Mouse (Mus musculus) cerebellum, adult 2 months (tissue): ENCODE data around the gene Hjurp. TPM values are rescaled to one million over a fixed set of nuclear protein-coding genes. Genes with fewer than 3 reads are reported as not detected.

Source experiments
- DNase-seq, 2 experiments: peaks; one replicate each; pipeline ENCODE4 v3.0.0; 2021
- H3K27ac ChIP-seq: fragments of 200-500 bp; 2 replicates; pipeline ENCODE4 v1.5.1; 2012; ENCODE audit warnings: low read length, control low read depth, inconsistent platforms; ENCODE audit not compliant: insufficient read depth
- H3K27me3 ChIP-seq: fragments of 200-500 bp; 2 replicates; pipeline ENCODE4 v1.6.1; 2012; ENCODE audit warnings: inconsistent platforms, mild to moderate bottlenecking, low read length, moderate library complexity; ENCODE audit not compliant: control insufficient read depth, insufficient read depth
- H3K4me1 ChIP-seq: fragments of 200-500 bp; 2 replicates; pipeline ENCODE4 v1.6.1; 2011; ENCODE audit warnings: low read length; ENCODE audit not compliant: control insufficient read depth, insufficient read depth
- H3K4me3 ChIP-seq: fragments of 200-500 bp; replicated peaks from 2 replicates; pipeline ENCODE3; 2011; ENCODE audit warnings: mild to moderate bottlenecking, low read depth, low read length, control low read depth; ENCODE audit not compliant: insufficient read depth
- CTCF ChIP-seq: fragments of 200-500 bp; IDR thresholded peaks from 2 replicates; pipeline ENCODE4 v1.5.1; 2011; ENCODE audit warnings: low read depth, mild to moderate bottlenecking, control low read depth, low read length, moderate library complexity, borderline replicate concordance; ENCODE audit not compliant: insufficient read depth
- POLR2A ChIP-seq: fragments of 200-500 bp; IDR thresholded peaks from 2 replicates; pipeline ENCODE4 v1.6.1; 2011; ENCODE audit warnings: low read length, control low read depth, borderline replicate concordance; ENCODE audit not compliant: insufficient read depth
- WGBS: fragments of 180-500 bp; shearing (Covaris S2); methylation state at CpG from one replicate; pipeline ENCODE4 v1.1.7; 2018; 5-methylcytosine and 5-hydroxymethylcytosine counted together
- polyA plus RNA-seq: library from polyadenylated mRNA; depleted of rRNA; stranded (reverse); fragments of >200 nt; gene quantifications from 2 replicates; pipeline ENCODE4 v1.2.3, GENCODE M21; 2012

The Hjurp gene
- polyA plus RNA-seq, 1 experiment: 79.1 TPM

GRCm38 (mm10) chr1:88301121-88302014, 23.9 kb upstream of the Hjurp start:
- peak; percentile 48 for TF ChIP-seq CTCF
- no peak for TF ChIP-seq POLR2A
- no peak overlapping the region for H3K4me3 ChIP-seq
- no peaks in the 10 kb centered on the region for H3K4me1 ChIP-seq
- 68% methylated on average over 9 of the region's 9 CpGs for WGBS
- H3K27me3 ChIP-seq: no peaks in the 10 kb centered on the region
- no peak for DNase-seq
- no peak overlapping the region for H3K27ac ChIP-seq

- DNase-seq: no peak
- TF ChIP-seq CTCF (no peak), POLR2A (no peak)
- 34% methylated on average over 5 of the region's 5 CpGs for WGBS
Observed at GRCm38 (mm10) chr1:88300301-88301050, 23.0 kb upstream of the Hjurp start.

GRCm38 (mm10) chr1:88299529-88299945, 22.1 kb upstream of the Hjurp start:
- 75% methylated on average over 2 of the region's 2 CpGs for WGBS
- H3K4me1 ChIP-seq: no peaks in the 10 kb centered on the region
- H3K4me3 ChIP-seq: no peak overlapping the region
- no peak overlapping the region for H3K27ac ChIP-seq
- DNase-seq: no peak
- TF ChIP-seq CTCF: no peak
- TF ChIP-seq POLR2A: no peak
- no peaks in the 10 kb centered on the region for H3K27me3 ChIP-seq

More at GRCm38 (mm10) chr1:88300301-88301050, 23.0 kb upstream of the Hjurp start:
- H3K4me1 ChIP-seq: no peaks in the 10 kb centered on the region
- no peak overlapping the region for H3K4me3 ChIP-seq
- no peaks in the 10 kb centered on the region for H3K27me3 ChIP-seq
- no peak overlapping the region for H3K27ac ChIP-seq

GRCm38 (mm10) chr1:88298686-88299528, 21.5 kb upstream of the Hjurp start:
- DNase-seq: no peak
- 61% methylated on average over 4 of the region's 4 CpGs for WGBS
- Histone ChIP-seq H3K4me1 (no peaks in the 10 kb centered on the region), H3K4me3 (no peak overlapping the region), H3K27ac (no peak overlapping the region), H3K27me3 (no peaks in the 10 kb centered on the region)
- TF ChIP-seq POLR2A (no peak), CTCF (no peak)

GRCm38 (mm10) chr1:88297480-88298258, 20.2 kb upstream of the Hjurp start:
- Histone ChIP-seq H3K27me3 (no peaks in the 10 kb centered on the region), H3K27ac (no peak overlapping the region), H3K4me3 (no peak overlapping the region), H3K4me1 (no peaks in the 10 kb centered on the region)
- DNase-seq: no peak
- 64% methylated on average over 7 of the region's 7 CpGs for WGBS
- TF ChIP-seq CTCF (no peak), POLR2A (no peak)

GRCm38 (mm10) chr1:88296171-88296920, 18.9 kb upstream of the Hjurp start:
- Histone ChIP-seq H3K27ac (no peak overlapping the region), H3K4me3 (no peak overlapping the region), H3K4me1 (no peaks in the 10 kb centered on the region), H3K27me3 (no peaks in the 10 kb centered on the region)
- 68% methylated on average over 4 of the region's 4 CpGs for WGBS
- DNase-seq: no peak
- TF ChIP-seq POLR2A (no peak), CTCF (no peak)

GRCm38 (mm10) chr1:88294650-88295049, 17.2 kb upstream of the Hjurp start:
- TF ChIP-seq CTCF (no peak), POLR2A (no peak)
- Histone ChIP-seq H3K27ac (no peak overlapping the region), H3K4me1 (no peaks in the 10 kb centered on the region), H3K4me3 (no peak overlapping the region), H3K27me3 (no peaks in the 10 kb centered on the region)
- 16% methylated on average over 1 of the region's 1 CpGs for WGBS
- DNase-seq: no peak
